Mouse (Mus musculus) liver, embryonic 18 days (tissue): ENCODE data around the gene Hist1h2ag. TPM values are rescaled to one million over a fixed set of nuclear protein-coding genes. Genes with fewer than 3 reads are reported as not detected.

Experiments
- polyA plus RNA-seq: library from polyadenylated mRNA; depleted of rRNA; stranded (reverse); fragments of >200 nt; gene quantifications from 2 replicates; pipeline ENCODE4 v1.2.3, GENCODE M21; 2012; rRNA removed

Gene Hist1h2ag
- polyA plus RNA-seq, result 13.6 and 14.3 TPM in 2 replicates

GRCm38 (mm10) chr13:22042568-22043502, at the start of gene Hist1h2ag, which contains the start of gene Hist1h2bj:
Hist1h2ag (minus strand) TSS chr13:22042944.
Hist1h2bj (plus strand) TSS chr13:22043214.

GRCm38 (mm10) chr13:22084140-22084539, 41.4 kb upstream of the Hist1h2ag start, which contains the start of gene Vmn1r188:
Vmn1r188 (plus strand) TSS chr13:22084440.

GRCm38 (mm10) chr13:22041142-22041536, 1.6 kb downstream of the Hist1h2ag start, which contains the start of gene Hist1h4i:
Hist1h4i (minus strand) TSS chr13:22041362.

GRCm38 (mm10) chr13:22035267-22036148, 7.2 kb downstream of the Hist1h2ag start, which contains the start of the genes Hist1h2ah and Hist1h2bk:
Hist1h2ah (minus strand) TSS chr13:22035568.
Hist1h2bk (plus strand) TSS chr13:22035870.

GRCm38 (mm10) chr13:22009642-22010041, 33.1 kb downstream of the Hist1h2ag start, which contains the start of gene Prss16:
Prss16 (minus strand) TSS chr13:22009742.

Other genes starting within 250 kb of the Hist1h2ag start
- gene Hist1h2bq, start 232.7 kb downstream of the Hist1h2ag start, polyA plus RNA-seq, result 3.5 and 6.3 TPM in 2 replicates
- gene Hist1h2ao, start 232.5 kb downstream of the Hist1h2ag start, polyA plus RNA-seq, result not detected in 2 replicates
- not detected in 2 replicates for gene Hist1h4m, start 231.2 kb downstream of the Hist1h2ag start, polyA plus RNA-seq
- 19.1 and 27.0 TPM in 2 replicates for gene Hist1h4n, start 210.7 kb downstream of the Hist1h2ag start, polyA plus RNA-seq
- gene Hist1h2ap, start 209.4 kb downstream of the Hist1h2ag start, polyA plus RNA-seq, result 35.2 and 36.1 TPM in 2 replicates
- gene Hist1h2br, start 209.2 kb downstream of the Hist1h2ag start, polyA plus RNA-seq, result 2.2 and 6.7 TPM in 2 replicates
- gene Zfp184, start 97.8 kb downstream of the Hist1h2ag start, polyA plus RNA-seq, result 0.38 and 0.39 TPM in 2 replicates
- gene Pom121l2, start 61.8 kb downstream of the Hist1h2ag start, polyA plus RNA-seq, result not detected in 2 replicates
- 1.2 and 1.3 TPM in 2 replicates for gene Prss16, start 33.2 kb downstream of the Hist1h2ag start, polyA plus RNA-seq
- 3.6 and 4.4 TPM in 2 replicates for gene Hist1h2ah, start 7.4 kb downstream of the Hist1h2ag start, polyA plus RNA-seq
- gene Hist1h2bk, start 7.1 kb downstream of the Hist1h2ag start, polyA plus RNA-seq, result 6.7 and 11.4 TPM in 2 replicates
- gene Hist1h4i, start 1.6 kb downstream of the Hist1h2ag start, polyA plus RNA-seq, result 42.8 and 103 TPM in 2 replicates
- 7.7 and 11.4 TPM in 2 replicates for gene Hist1h2bj, start 270 bp upstream of the Hist1h2ag start, polyA plus RNA-seq
- gene Vmn1r188, start 41.5 kb upstream of the Hist1h2ag start, polyA plus RNA-seq, result not detected in 2 replicates
- not detected in 2 replicates for gene Vmn1r189, start 62.9 kb upstream of the Hist1h2ag start, polyA plus RNA-seq
- gene Vmn1r191, start 141.0 kb upstream of the Hist1h2ag start, polyA plus RNA-seq, result not detected in 2 replicates
- not detected in 2 replicates for gene Vmn1r192, start 148.2 kb upstream of the Hist1h2ag start, polyA plus RNA-seq
- gene Vmn1r193, start 180.2 kb upstream of the Hist1h2ag start, polyA plus RNA-seq, result not detected in 2 replicates
- not detected in 2 replicates for gene Vmn1r194, start 201.3 kb upstream of the Hist1h2ag start, polyA plus RNA-seq
- not detected in 2 replicates for gene Vmn1r195, start 227.6 kb upstream of the Hist1h2ag start, polyA plus RNA-seq
- not detected in 2 replicates for gene Vmn1r196, start 247.0 kb upstream of the Hist1h2ag start, polyA plus RNA-seq